Mouse (Mus musculus): Measurements from ENCODE around the gene Smad5. TPM values are rescaled to one million over a fixed set of nuclear protein-coding genes. Genes with fewer than 3 reads are reported as not detected.

Gene Smad5
- polyA plus RNA-seq, 1 experiment from 2014 or later: 31.4 TPM

DNA sequence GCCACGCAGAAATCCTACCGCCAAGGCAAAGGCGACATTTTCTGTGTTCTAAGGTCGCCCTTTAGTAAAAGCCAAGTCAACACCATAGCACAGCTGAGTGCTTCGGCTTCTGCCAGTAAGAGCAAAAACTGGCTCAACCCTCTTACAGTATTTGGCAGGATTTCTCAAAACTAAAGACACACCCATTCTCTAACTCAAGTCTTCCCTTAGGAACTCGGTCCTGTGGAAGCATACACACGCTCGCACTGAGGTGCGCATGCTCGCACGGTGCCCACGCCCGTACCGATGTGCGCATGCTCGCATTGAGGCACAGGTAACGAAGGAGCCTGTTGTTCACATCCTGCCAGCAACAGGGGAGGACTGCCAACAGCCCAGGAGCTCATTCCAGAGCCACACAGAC, 20.5 kb upstream of the Smad5 start:
- Histone ChIP-seq H3K4me3 (no peak overlapping the region), H3K27ac (no peak overlapping the region), H3K9me3 (no peaks in the 10 kb centered on the region), H3K4me1 (replicated peaks) (peaks cover 35% of the 10 kb centered on the region), H3K27me3 (ENCODE audit: insufficient read depth, poor library complexity, severe bottlenecking) (peaks cover 4% of the 10 kb centered on the region; the same call in 1 of the 2 replicates), H3K36me3 (no peaks in the 10 kb centered on the region)
- 89% methylated on average over 17 of the region's 17 CpGs for WGBS
- no peak for DNase-seq (ENCODE audit: low spot score)

- H3K4me3 ChIP-seq: no peak overlapping the region
- no peaks in the 10 kb centered on the region for H3K9me3 ChIP-seq
- no peak for DNase-seq (ENCODE audit: low spot score)
- no peaks in the 10 kb centered on the region for H3K36me3 ChIP-seq
- H3K4me1 ChIP-seq (replicated peaks): peaks cover 29% of the 10 kb centered on the region
- peaks cover 4% of the 10 kb centered on the region; the same call in 1 of the 2 replicates for H3K27me3 ChIP-seq (ENCODE audit: insufficient read depth, poor library complexity, severe bottlenecking)
- WGBS: 90% methylated on average over 7 of the region's 7 CpGs
- peak overlapping the region; percentile 16; the same call in 1 of the 2 replicates for H3K27ac ChIP-seq
Observed at GRCm38 (mm10) chr13:56683306-56683705, 19.5 kb upstream of the Smad5 start.

DNA sequence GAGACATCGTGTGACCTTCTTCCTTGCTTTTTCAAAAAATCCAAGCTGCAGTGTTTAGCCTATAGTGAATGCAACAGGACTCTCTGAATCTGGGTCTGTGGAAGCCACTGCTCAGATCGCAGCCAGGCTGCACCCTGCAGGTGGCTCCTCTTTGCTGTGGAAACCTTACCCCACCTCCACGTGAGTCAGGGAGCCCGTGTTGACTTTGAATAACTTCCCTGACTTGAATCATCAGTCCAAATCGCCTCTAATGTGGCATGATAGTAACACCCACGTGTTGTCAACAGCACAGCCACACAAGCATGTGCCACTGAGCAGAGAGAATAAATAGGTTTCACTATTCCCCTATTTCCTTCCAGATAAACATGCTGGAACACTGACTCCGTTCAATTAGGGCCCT, 10.8 kb upstream of the Smad5 start:
- no peaks in the 10 kb centered on the region for H3K9me3 ChIP-seq

DNA sequence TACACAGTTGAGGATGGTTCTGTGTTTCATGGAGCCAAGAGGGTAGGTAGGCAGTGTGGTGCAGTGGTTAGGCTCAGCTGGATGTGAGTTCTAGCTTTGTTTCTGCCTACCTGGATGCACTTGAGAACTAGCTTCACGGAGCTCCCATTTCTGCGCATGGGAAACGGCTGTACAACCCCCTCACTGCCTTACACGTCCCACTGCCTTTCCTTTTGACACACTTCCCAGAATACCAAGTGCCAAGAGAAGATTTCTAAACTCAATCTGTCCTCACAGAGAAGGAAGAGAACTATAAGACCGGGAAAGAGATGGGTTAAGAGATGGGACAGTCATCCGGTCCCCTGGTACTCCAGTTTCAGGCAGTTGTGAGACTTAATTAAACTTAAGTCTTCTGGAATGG, 10.2 kb upstream of the Smad5 start:
- Histone ChIP-seq H3K4me3 (no peak overlapping the region), H3K9me3 (no peaks in the 10 kb centered on the region), H3K36me3 (no peaks in the 10 kb centered on the region), H3K27ac (no peak overlapping the region), H3K4me1 (replicated peaks) (peaks cover 11% of the 10 kb centered on the region), H3K27me3 (ENCODE audit: insufficient read depth, poor library complexity, severe bottlenecking) (0 out of 2 replicates have a peak, but pooled peaks cover 2% of the 10 kb centered on the region)
- DNase-seq (ENCODE audit: low spot score): no peak
- WGBS: 90% methylated on average over 6 of the region's 6 CpGs

More for the DNA sequence above, 10.8 kb upstream of the Smad5 start:
- WGBS: 71% methylated on average over 7 of the region's 7 CpGs
- Histone ChIP-seq H3K27ac (no peak overlapping the region), H3K4me1 (replicated peaks) (peaks cover 5% of the 10 kb centered on the region), H3K4me3 (no peak overlapping the region), H3K36me3 (no peaks in the 10 kb centered on the region), H3K27me3 (ENCODE audit: insufficient read depth, poor library complexity, severe bottlenecking) (0 out of 2 replicates have a peak, but pooled peaks cover 2% of the 10 kb centered on the region)
- DNase-seq (ENCODE audit: low spot score): no peak

DNA sequence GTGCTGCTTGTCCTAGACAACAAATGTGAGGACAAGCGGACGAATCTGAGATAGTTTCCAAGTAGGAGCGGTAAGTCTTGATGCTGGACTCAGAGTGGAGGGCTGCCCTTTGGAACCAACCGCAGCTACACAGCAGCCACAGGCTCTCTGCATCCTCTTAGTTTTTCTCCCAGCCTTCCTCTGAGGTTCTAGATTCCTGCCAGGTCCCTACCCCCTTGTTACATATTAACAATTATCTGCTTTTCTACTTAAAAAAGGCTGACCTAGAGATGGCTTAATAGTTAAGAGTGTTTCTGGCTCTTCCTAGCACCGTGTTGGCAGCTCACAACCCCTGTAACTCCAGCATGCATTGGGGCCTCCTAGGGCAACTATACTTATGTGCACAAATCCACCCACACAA, 7.1 kb upstream of the Smad5 start:
- H3K27ac ChIP-seq: no peak overlapping the region
- no peak overlapping the region for H3K4me3 ChIP-seq
- H3K27me3 ChIP-seq (ENCODE audit: insufficient read depth, poor library complexity, severe bottlenecking): no peaks in the 10 kb centered on the region
- peaks cover 24% of the 10 kb centered on the region for H3K4me1 ChIP-seq (replicated peaks)
- WGBS: 91% methylated on average over 5 of the region's 5 CpGs
- H3K9me3 ChIP-seq: no peaks in the 10 kb centered on the region
- H3K36me3 ChIP-seq: no peaks in the 10 kb centered on the region
- DNase-seq (ENCODE audit: low spot score): no peak

GRCm38 (mm10) chr13:56696699-56697098, 6.1 kb upstream of the Smad5 start:
- DNase-seq (ENCODE audit: low spot score): no peak
- H3K4me3 ChIP-seq: no peak overlapping the region
- H3K4me1 ChIP-seq (replicated peaks): peaks cover 25% of the 10 kb centered on the region
- no peaks in the 10 kb centered on the region for H3K9me3 ChIP-seq
- no peaks in the 10 kb centered on the region for H3K27me3 ChIP-seq (ENCODE audit: insufficient read depth, poor library complexity, severe bottlenecking)
- no peaks in the 10 kb centered on the region for H3K36me3 ChIP-seq
- H3K27ac ChIP-seq: no peak overlapping the region
- WGBS: 74% methylated on average over 5 of the region's 5 CpGs

DNA sequence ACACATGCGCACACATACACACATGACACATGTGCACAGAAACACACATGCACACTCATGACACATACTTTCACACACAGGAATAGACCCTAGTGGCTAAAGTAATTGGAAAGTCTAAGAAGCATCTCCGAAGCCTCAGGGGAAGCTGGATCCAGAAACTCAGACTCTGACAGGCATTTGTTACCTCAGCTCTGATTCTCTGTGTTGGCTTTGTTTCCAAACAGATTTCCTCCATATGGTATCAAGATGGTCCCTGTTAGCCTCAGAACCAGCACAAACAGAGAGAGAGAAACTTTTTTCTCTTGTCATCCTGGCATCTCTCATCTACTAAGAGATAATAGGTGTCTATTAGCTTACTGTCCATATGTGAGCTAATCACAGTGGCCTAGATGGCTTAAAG, 5.6 kb upstream of the Smad5 start:
- Histone ChIP-seq H3K27me3 (ENCODE audit: insufficient read depth, poor library complexity, severe bottlenecking) (no peaks in the 10 kb centered on the region), H3K36me3 (no peaks in the 10 kb centered on the region), H3K4me3 (no peak overlapping the region), H3K27ac (no peak overlapping the region; the same call in 1 of the 2 replicates), H3K4me1 (replicated peaks) (peaks cover 29% of the 10 kb centered on the region), H3K9me3 (no peaks in the 10 kb centered on the region)
- no peak for DNase-seq (ENCODE audit: low spot score)
- WGBS: 90% methylated on average over 2 of the region's 2 CpGs

DNA sequence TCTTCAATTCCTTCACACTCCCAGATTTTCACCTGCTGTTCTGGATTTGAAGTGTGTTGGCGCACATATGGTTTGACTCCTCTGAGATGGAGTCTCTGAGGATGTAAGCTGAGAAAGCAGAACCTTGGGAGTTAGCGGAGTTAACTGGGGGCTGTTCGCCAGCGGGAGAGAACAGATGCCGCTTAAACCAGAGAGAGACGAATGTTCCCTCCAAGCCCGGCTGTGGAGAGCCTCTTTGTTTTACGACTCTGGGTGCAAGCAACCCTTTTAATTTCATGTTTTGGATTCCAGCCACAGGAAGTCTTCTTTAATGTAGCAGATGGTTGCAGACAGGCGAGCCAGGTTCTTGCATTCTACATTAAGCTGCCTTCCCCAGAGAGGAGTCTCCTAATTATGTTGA, 4.4 kb upstream of the Smad5 start:
- H3K36me3 ChIP-seq: no peaks in the 10 kb centered on the region
- WGBS: 37% methylated on average over 9 of the region's 9 CpGs
- H3K9me3 ChIP-seq: no peaks in the 10 kb centered on the region
- peaks cover 36% of the 10 kb centered on the region for H3K4me1 ChIP-seq (replicated peaks)
- H3K27ac ChIP-seq: peak overlapping the region; percentile 73
- no peaks in the 10 kb centered on the region for H3K27me3 ChIP-seq (ENCODE audit: insufficient read depth, poor library complexity, severe bottlenecking)
- no peak overlapping the region for H3K4me3 ChIP-seq
- DNase-seq (ENCODE audit: low spot score): peak; percentile 29

DNA sequence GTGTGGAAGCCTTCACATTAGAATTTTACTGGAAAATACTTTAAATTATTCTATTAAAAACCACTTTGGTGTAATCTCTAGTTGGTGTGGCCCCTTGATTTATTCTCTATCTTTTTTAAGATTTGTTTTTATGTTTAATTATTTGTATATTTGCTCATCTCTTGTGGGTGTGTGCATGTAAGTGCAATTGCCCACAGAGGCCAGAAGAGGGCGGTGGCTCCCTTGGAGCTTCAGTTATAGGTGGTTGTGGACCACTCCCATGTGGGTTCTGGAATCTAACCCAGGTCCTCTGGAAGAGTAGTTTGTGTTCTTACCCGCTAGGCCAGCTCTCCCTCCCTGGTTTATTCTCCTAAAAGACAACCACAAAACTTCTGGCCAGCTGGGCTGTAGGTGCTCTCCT, 3.4 kb upstream of the Smad5 start:
- DNase-seq (ENCODE audit: low spot score): no peak
- WGBS: 86% methylated on average over 2 of the region's 2 CpGs
- H3K27ac ChIP-seq: no peak overlapping the region
- no peak overlapping the region for H3K4me3 ChIP-seq
- no peaks in the 10 kb centered on the region for H3K36me3 ChIP-seq
- no peaks in the 10 kb centered on the region for H3K9me3 ChIP-seq
- peaks cover 40% of the 10 kb centered on the region for H3K4me1 ChIP-seq (replicated peaks)
- H3K27me3 ChIP-seq (ENCODE audit: insufficient read depth, poor library complexity, severe bottlenecking): no peaks in the 10 kb centered on the region

- no peak overlapping the region for H3K4me3 ChIP-seq
- peaks cover 56% of the 10 kb centered on the region for H3K4me1 ChIP-seq (replicated peaks)
- no peak for DNase-seq (ENCODE audit: low spot score)
- H3K27ac ChIP-seq: no peak overlapping the region
- 67% methylated on average over 1 of the region's 1 CpGs for WGBS
- peaks cover 6% of the 10 kb centered on the region for H3K36me3 ChIP-seq
- H3K9me3 ChIP-seq: no peaks in the 10 kb centered on the region
- no peaks in the 10 kb centered on the region for H3K27me3 ChIP-seq (ENCODE audit: insufficient read depth, poor library complexity, severe bottlenecking)
Observed at GRCm38 (mm10) chr13:56700981-56701380, 1.8 kb upstream of the Smad5 start.

GRCm38 (mm10) chr13:56701924-56702323, 886 bp upstream of the Smad5 start:
- peaks cover 55% of the 10 kb centered on the region for H3K4me1 ChIP-seq (replicated peaks)
- H3K27ac ChIP-seq: peak overlapping the region; percentile 99
- no peak overlapping the region for H3K4me3 ChIP-seq
- no peaks in the 10 kb centered on the region for H3K9me3 ChIP-seq
- no peak for DNase-seq (ENCODE audit: low spot score)
- WGBS: 70% methylated on average over 10 of the region's 10 CpGs
- no peaks in the 10 kb centered on the region for H3K27me3 ChIP-seq (ENCODE audit: insufficient read depth, poor library complexity, severe bottlenecking)
- peaks cover 15% of the 10 kb centered on the region for H3K36me3 ChIP-seq

GRCm38 (mm10) chr13:56703222-56703870, 536 bp downstream of the Smad5 start:
- Histone ChIP-seq H3K36me3 (peaks cover 30% of the 10 kb centered on the region), H3K27me3 (ENCODE audit: insufficient read depth, poor library complexity, severe bottlenecking) (no peaks in the 10 kb centered on the region), H3K9me3 (no peaks in the 10 kb centered on the region), H3K4me1 (replicated peaks) (peaks cover 42% of the 10 kb centered on the region), H3K4me3 (peak overlapping the region; percentile 84), H3K27ac (peak overlapping the region; percentile 99)
- WGBS: under 1% methylated on average over 80 of the region's 80 CpGs
- peak; percentile 82 for DNase-seq (ENCODE audit: low spot score)

- Histone ChIP-seq H3K4me1 (replicated peaks) (peaks cover 36% of the 10 kb centered on the region), H3K27me3 (ENCODE audit: insufficient read depth, poor library complexity, severe bottlenecking) (no peaks in the 10 kb centered on the region), H3K4me3 (peak overlapping the region; percentile 84), H3K36me3 (peaks cover 35% of the 10 kb centered on the region), H3K27ac (peak overlapping the region; percentile 99), H3K9me3 (no peaks in the 10 kb centered on the region)
- under 1% methylated on average over 11 of the region's 11 CpGs for WGBS
- no peak for DNase-seq (ENCODE audit: low spot score)
Observed at GRCm38 (mm10) chr13:56703871-56704321, 1.1 kb downstream of the Smad5 start.

Data from hindbrain, embryonic 10.5 days (tissue).